Mouse (Mus musculus) adrenal gland, postnatal 10 days (tissue): ENCODE results near the gene Wscd1. TPM values are rescaled to one million over a fixed set of nuclear protein-coding genes. Genes with fewer than 3 reads are reported as not detected.

Experiments used
- DNase-seq: peaks from one replicate; pipeline ENCODE4 v3.0.0; 2021; ENCODE audit warnings: mixed read lengths
- total RNA-seq, 2 experiments: library from RNA; stranded (reverse); gene quantifications; 2 replicates each; pipeline ENCODE4 v1.2.3; 2021

Wscd1 gene
- total RNA-seq, 2 experiments from 2014 or later = 6.7 to 10.0 TPM

DNA sequence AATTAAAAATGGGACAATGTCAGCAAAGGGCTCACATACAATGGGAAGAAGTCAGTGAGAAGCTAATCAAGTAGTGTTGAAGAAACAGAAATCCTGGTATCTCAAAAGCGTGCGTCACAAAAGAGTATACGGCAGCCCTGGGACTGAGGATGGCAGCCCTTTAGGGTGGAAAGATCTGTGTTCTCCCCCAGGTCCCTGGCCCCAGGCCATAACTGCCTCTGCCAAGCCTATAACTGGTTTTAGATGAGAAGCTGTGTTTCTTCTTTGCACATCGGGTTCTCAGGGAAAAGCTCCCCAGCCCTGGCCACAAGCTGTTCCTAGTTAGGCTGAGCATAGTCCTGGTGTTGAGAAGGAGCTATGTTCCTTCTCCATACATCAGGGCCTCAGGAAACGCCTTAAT is 72.3 kb downstream of the Wscd1 start:
- no peak for DNase-seq

DNA sequence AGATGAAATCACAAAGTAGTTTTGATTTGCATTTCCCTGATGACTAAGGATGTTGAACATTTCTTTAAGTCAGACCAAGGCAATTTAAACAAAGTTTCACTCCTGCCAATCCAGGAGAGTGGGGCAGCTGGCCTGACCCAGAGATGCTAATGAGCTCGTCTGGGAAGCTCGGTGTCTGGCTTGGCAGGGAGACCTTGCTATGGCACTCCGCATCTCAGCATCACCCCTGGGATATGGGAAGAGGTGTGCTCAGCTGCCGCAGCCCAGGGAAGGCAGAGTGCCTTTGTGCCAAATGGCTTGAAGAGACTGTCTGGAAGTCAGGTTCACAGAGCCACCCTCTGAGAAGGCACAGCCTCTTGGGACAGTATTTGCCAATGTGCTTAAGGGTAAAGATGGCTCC is 75.3 kb downstream of the Wscd1 start:
- no peak for DNase-seq
